Mouse (Mus musculus): ENCODE results near the gene Tmod1.

DNA sequence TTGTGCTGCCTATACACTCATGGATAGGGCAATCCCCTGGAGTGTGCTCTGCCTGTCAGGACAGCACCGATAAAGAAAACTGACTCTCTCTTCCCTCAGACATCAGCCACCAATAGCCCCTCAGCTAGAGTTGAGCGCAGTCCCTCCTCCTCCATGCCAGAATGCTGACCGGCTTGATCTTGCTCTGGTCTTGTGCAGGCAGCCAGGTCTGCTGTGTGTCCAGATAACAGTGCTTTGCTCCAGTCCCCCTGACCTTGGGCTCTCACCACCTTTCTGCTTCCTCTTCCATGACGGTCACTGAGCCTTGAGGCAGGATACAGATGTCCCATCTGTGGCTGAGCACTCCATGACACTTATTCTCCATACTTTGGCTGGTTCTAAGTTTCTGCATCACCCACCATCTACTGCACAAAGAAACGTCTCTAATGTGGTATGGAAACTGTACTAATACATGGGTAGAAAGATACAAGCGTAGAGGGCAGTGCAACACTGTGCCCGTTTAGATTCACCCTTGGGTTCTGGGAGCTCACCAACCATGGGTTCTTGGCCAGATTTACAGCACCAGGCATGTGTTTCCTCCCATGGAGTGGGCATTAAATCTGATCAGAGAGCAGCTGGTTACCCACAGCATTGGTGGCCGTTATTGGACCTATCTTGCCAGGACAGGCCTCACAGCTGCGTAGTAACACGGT lies 63.5 kb downstream of the Tmod1 start:
- TF ChIP-seq CTCF (IDR thresholded peaks at IDR 0.05; ENCODE audit: low read depth) (no peak), EP300 (IDR thresholded peaks at IDR 0.05; ENCODE audit: low read depth) (no peak)
